Mouse (Mus musculus) lung, postnatal 0 days (tissue): Measurements from ENCODE around the gene Pld5. TPM values are rescaled to one million over a fixed set of nuclear protein-coding genes. Genes with fewer than 3 reads are reported as not detected.
A peak's percentile ranks its signal among the peaks of the same experiment; 100 is the strongest.

Source experiments
- ATAC-seq: fragments of 200-750 bp; cut with Nextera tagmentation; 2 replicates; pipeline ENCODE4 v1.8.0; 2017; ENCODE audit warnings: moderate library complexity
- DNase-seq: peaks from one replicate; pipeline ENCODE4 v3.0.0-alpha.2; 2016; ENCODE audit warnings: low spot score
- H3K27ac ChIP-seq: fragments of 300-500 bp; sonication (generic); 2 replicates; pipeline ENCODE4 v1.5.1; 2014; ENCODE audit warnings: antibody characterized with exemption, mild to moderate bottlenecking, low read length, mixed read lengths
- H3K27me3 ChIP-seq: fragments of 300-500 bp; sonication (generic); replicated peaks from 2 replicates; pipeline ENCODE4 v1.6.1; 2014; ENCODE audit warnings: low read length, mixed read lengths; ENCODE audit not compliant: insufficient read depth
- H3K36me3 ChIP-seq: fragments of 300-500 bp; sonication (generic); 2 replicates; pipeline ENCODE4 v1.6.1; 2014; ENCODE audit warnings: low read length, mixed read lengths; ENCODE audit not compliant: insufficient read depth
- H3K4me1 ChIP-seq: fragments of 300-500 bp; sonication (generic); 2 replicates; pipeline ENCODE4 v1.6.1; 2014; ENCODE audit warnings: antibody characterized with exemption, low read depth, low read length, mixed read lengths; ENCODE audit not compliant: insufficient read depth
- H3K4me2 ChIP-seq: fragments of 300-500 bp; sonication (generic); replicated peaks from 2 replicates; pipeline ENCODE4 v1.6.1; 2014; ENCODE audit warnings: low read depth, mild to moderate bottlenecking, low read length, moderate library complexity, mixed read lengths
- H3K4me3 ChIP-seq: fragments of 300-500 bp; sonication (generic); 2 replicates; pipeline ENCODE4 v1.5.1; 2014; ENCODE audit warnings: low read depth, low read length
- H3K9ac ChIP-seq: fragments of 300-500 bp; sonication (generic); replicated peaks from 2 replicates; pipeline ENCODE4 v1.6.1; 2014; ENCODE audit warnings: low read depth, mild to moderate bottlenecking
- H3K9me3 ChIP-seq: fragments of 300-500 bp; sonication (generic); 2 replicates; pipeline ENCODE4 v1.6.1; 2016; ENCODE audit warnings: low read length, mixed read lengths
- CTCF ChIP-seq: IDR thresholded peaks from 2 replicates; pipeline ENCODE4 v1.5.1; 2016; ENCODE audit warnings: antibody characterized with exemption, mild to moderate bottlenecking
- EP300 ChIP-seq: IDR thresholded peaks from 2 replicates; pipeline ENCODE4 v1.6.1; 2016; ENCODE audit warnings: antibody characterized with exemption, mild to moderate bottlenecking, control low read depth
- WGBS: fragments of 180-500 bp; shearing (Covaris S2); extraction: QIAGEN DNeasy Blood & Tissue Kit; methylation state at CpG from one replicate; pipeline ENCODE4 v1.1.7; 2014; 5-methylcytosine and 5-hydroxymethylcytosine counted together
- polyA plus RNA-seq: library from polyadenylated mRNA; unstranded; fragments of >200 nt; fragmentation: Nextera tagmentation; extraction: Ambion mirVana; gene quantifications from 2 replicates; pipeline ENCODE4 v1.2.1, GENCODE M21; 2015

Gene Pld5
- polyA plus RNA-seq, 1 experiment from 2014 or later: 0.26 TPM

GRCm38 (mm10) chr1:176085952-176086648 is 189.0 kb downstream of the Pld5 start:
- Histone ChIP-seq H3K36me3 (no peaks in the 10 kb centered on the region), H3K4me3 (no peak overlapping the region), H3K27ac (no peak overlapping the region), H3K27me3 (no peaks in the 10 kb centered on the region), H3K4me1 (no peaks in the 10 kb centered on the region), H3K9me3 (no peaks in the 10 kb centered on the region), H3K9ac (no peak overlapping the region), H3K4me2 (no peak overlapping the region)
- DNase-seq (no peak), ATAC-seq (no peak)
- TF ChIP-seq CTCF: no peak
- TF ChIP-seq EP300: no peak
- WGBS: 72% methylated on average over 13 of the region's 13 CpGs

- no peaks in the 10 kb centered on the region for H3K27me3 ChIP-seq
- H3K4me2 ChIP-seq: no peak overlapping the region
- no peak overlapping the region for H3K9ac ChIP-seq
- ATAC-seq (no peak), DNase-seq (no peak)
- no peak overlapping the region for H3K27ac ChIP-seq
- H3K36me3 ChIP-seq: no peaks in the 10 kb centered on the region
- H3K9me3 ChIP-seq: no peaks in the 10 kb centered on the region
- no peak overlapping the region for H3K4me3 ChIP-seq
- 31% methylated on average over 4 of the region's 4 CpGs for WGBS
- H3K4me1 ChIP-seq: no peaks in the 10 kb centered on the region
- no peak for TF ChIP-seq CTCF
- TF ChIP-seq EP300: no peak
These were observed 192.8 kb downstream of the Pld5 start for GRCm38 (mm10) chr1:176082306-176082705.

GRCm38 (mm10) chr1:176080969-176081368 is 194.1 kb downstream of the Pld5 start:
- no peaks in the 10 kb centered on the region; the same call in 1 of the 2 replicates for H3K4me1 ChIP-seq
- H3K27ac ChIP-seq: no peak overlapping the region
- H3K9me3 ChIP-seq: no peaks in the 10 kb centered on the region
- TF ChIP-seq CTCF: no peak
- TF ChIP-seq EP300: no peak
- H3K36me3 ChIP-seq: no peaks in the 10 kb centered on the region
- no peak overlapping the region for H3K4me2 ChIP-seq
- 59% methylated on average over 2 of the region's 2 CpGs for WGBS
- H3K9ac ChIP-seq: no peak overlapping the region
- no peak overlapping the region for H3K4me3 ChIP-seq
- no peaks in the 10 kb centered on the region for H3K27me3 ChIP-seq
- ATAC-seq: no peak
- DNase-seq: no peak

GRCm38 (mm10) chr1:176078410-176078809 is 196.7 kb downstream of the Pld5 start:
- 71% methylated on average over 7 of the region's 7 CpGs for WGBS
- Histone ChIP-seq H3K9me3 (no peaks in the 10 kb centered on the region), H3K27ac (no peak overlapping the region), H3K27me3 (no peaks in the 10 kb centered on the region), H3K4me1 (no peaks in the 10 kb centered on the region; the same call in 1 of the 2 replicates), H3K9ac (no peak overlapping the region), H3K4me2 (no peak overlapping the region), H3K36me3 (no peaks in the 10 kb centered on the region), H3K4me3 (no peak overlapping the region)
- ATAC-seq (no peak), DNase-seq (no peak)
- TF ChIP-seq CTCF: no peak
- TF ChIP-seq EP300: no peak

- H3K27me3 ChIP-seq: no peaks in the 10 kb centered on the region
- no peak overlapping the region for H3K4me3 ChIP-seq
- H3K9me3 ChIP-seq: no peaks in the 10 kb centered on the region
- TF ChIP-seq CTCF (no peak), EP300 (no peak)
- no peak overlapping the region for H3K9ac ChIP-seq
- no peaks in the 10 kb centered on the region; the same call in 1 of the 2 replicates for H3K4me1 ChIP-seq
- H3K36me3 ChIP-seq: no peaks in the 10 kb centered on the region
- H3K4me2 ChIP-seq: no peak overlapping the region
- ATAC-seq: no peak
- no peak for DNase-seq
- H3K27ac ChIP-seq: no peak overlapping the region
These were observed 198.3 kb downstream of the Pld5 start for GRCm38 (mm10) chr1:176076799-176077198.

- H3K9me3 ChIP-seq: no peaks in the 10 kb centered on the region
- H3K36me3 ChIP-seq: no peaks in the 10 kb centered on the region
- ATAC-seq: no peak
- no peak overlapping the region for H3K4me3 ChIP-seq
- H3K4me1 ChIP-seq: no peaks in the 10 kb centered on the region; the same call in 1 of the 2 replicates
- H3K4me2 ChIP-seq: no peak overlapping the region
- no peak overlapping the region for H3K27ac ChIP-seq
- no peak overlapping the region for H3K9ac ChIP-seq
- no peak for DNase-seq
- TF ChIP-seq CTCF: no peak
- H3K27me3 ChIP-seq: no peaks in the 10 kb centered on the region
These were observed 199.3 kb downstream of the Pld5 start for GRCm38 (mm10) chr1:176075810-176076209.

- H3K9me3 ChIP-seq: no peaks in the 10 kb centered on the region
- 53% methylated on average over 1 of the region's 1 CpGs for WGBS
- no peaks in the 10 kb centered on the region; the same call in 1 of the 2 replicates for H3K4me1 ChIP-seq
- H3K9ac ChIP-seq: no peak overlapping the region
- DNase-seq: peak; percentile 35
- H3K27ac ChIP-seq: no peak overlapping the region
- peak; percentile 61 for ATAC-seq
- no peaks in the 10 kb centered on the region for H3K27me3 ChIP-seq
- no peak for TF ChIP-seq CTCF
- no peak for TF ChIP-seq EP300
- no peak overlapping the region for H3K4me3 ChIP-seq
- H3K4me2 ChIP-seq: no peak overlapping the region
- H3K36me3 ChIP-seq: no peaks in the 10 kb centered on the region
These were observed 199.7 kb downstream of the Pld5 start for GRCm38 (mm10) chr1:176075409-176075808.
